Mouse (Mus musculus): ENCODE data around the gene Gpr25. TPM values are rescaled to one million over a fixed set of nuclear protein-coding genes. Genes with fewer than 3 reads are reported as not detected.
A peak's percentile ranks its signal among the peaks of the same experiment; 100 is the strongest.

The Gpr25 gene
- not detected in 2 replicates for polyA plus RNA-seq (2016; fragmentation: Nextera tagmentation; extraction: Ambion mirVana)

GRCm38 (mm10) chr1:136260635-136261238 lies at the start of gene Gpr25:
Gene Gpr25 (minus strand): TSS chr1:136260873.
- Histone ChIP-seq H3K36me3 (no peaks in the 10 kb centered on the region), H3K4me2 (replicated peaks) (peak within 1 kb of the TSS; percentile 91), H3K4me1 (peaks cover 16% of the 10 kb centered on the region), H3K9ac (replicated peaks) (peak within 1 kb of the TSS; percentile 59), H3K9me3 (no peaks in the 10 kb centered on the region), H3K27me3 (peaks cover 90% of the 10 kb centered on the region), H3K27ac (replicated peaks) (no peak within 1 kb of the TSS), H3K4me3 (peak within 1 kb of the TSS; percentile 55)
- WGBS, result 7% methylated on average over 27 of the region's 28 CpGs
- ATAC-seq (ENCODE audit: low FRiP score, low read depth), result peak; percentile 57

- Histone ChIP-seq H3K9me3 (no peaks in the 10 kb centered on the region), H3K4me1 (0 out of 2 replicates have a peak, but pooled peaks cover 2% of the 10 kb centered on the region), H3K27me3 (no peaks in the 10 kb centered on the region), H3K36me3 (no peaks in the 10 kb centered on the region), H3K27ac (replicated peaks) (no peak overlapping the region), H3K4me2 (replicated peaks) (no peak overlapping the region), H3K4me3 (no peak overlapping the region), H3K9ac (replicated peaks) (no peak overlapping the region)
- no peak for ATAC-seq (ENCODE audit: low FRiP score, low read depth)
- WGBS, result 93% methylated on average over 5 of the region's 5 CpGs
These were observed 48.5 kb upstream of the Gpr25 start for GRCm38 (mm10) chr1:136309193-136309592.

GRCm38 (mm10) chr1:136306424-136306823 lies 45.8 kb upstream of the Gpr25 start:
- no peaks in the 10 kb centered on the region for H3K9me3 ChIP-seq
- H3K36me3 ChIP-seq, result peaks cover 15% of the 10 kb centered on the region; the same call in 1 of the 2 replicates
- WGBS, result 92% methylated on average over 3 of the region's 3 CpGs
- H3K4me3 ChIP-seq, result no peak overlapping the region
- 0 out of 2 replicates have a peak, but pooled peaks cover 2% of the 10 kb centered on the region for H3K4me1 ChIP-seq
- no peak overlapping the region for H3K27ac ChIP-seq (replicated peaks)
- H3K27me3 ChIP-seq, result no peaks in the 10 kb centered on the region
- no peak overlapping the region for H3K4me2 ChIP-seq (replicated peaks)
- ATAC-seq (ENCODE audit: low FRiP score, low read depth), result no peak
- no peak overlapping the region for H3K9ac ChIP-seq (replicated peaks)

GRCm38 (mm10) chr1:136293961-136294360 lies 33.3 kb upstream of the Gpr25 start:
- no peak for ATAC-seq (ENCODE audit: low FRiP score, low read depth)
- H3K9ac ChIP-seq (replicated peaks), result no peak overlapping the region
- no peaks in the 10 kb centered on the region for H3K4me1 ChIP-seq
- H3K27ac ChIP-seq (replicated peaks), result no peak overlapping the region
- H3K36me3 ChIP-seq, result peaks cover 9% of the 10 kb centered on the region
- H3K9me3 ChIP-seq, result no peaks in the 10 kb centered on the region
- H3K27me3 ChIP-seq, result no peaks in the 10 kb centered on the region
- no peak overlapping the region for H3K4me3 ChIP-seq
- H3K4me2 ChIP-seq (replicated peaks), result no peak overlapping the region

- Histone ChIP-seq H3K9me3 (no peaks in the 10 kb centered on the region), H3K4me2 (replicated peaks) (no peak overlapping the region), H3K36me3 (peaks cover 7% of the 10 kb centered on the region; the same call in 1 of the 2 replicates), H3K27me3 (no peaks in the 10 kb centered on the region), H3K4me1 (no peaks in the 10 kb centered on the region), H3K9ac (replicated peaks) (no peak overlapping the region), H3K4me3 (no peak overlapping the region), H3K27ac (replicated peaks) (no peak overlapping the region)
- 83% methylated on average over 1 of the region's 1 CpGs for WGBS
- no peak for ATAC-seq (ENCODE audit: low FRiP score, low read depth)
These were observed 29.1 kb upstream of the Gpr25 start for GRCm38 (mm10) chr1:136289803-136290202.

GRCm38 (mm10) chr1:136277366-136277765 lies 16.7 kb upstream of the Gpr25 start:
- no peak for ATAC-seq (ENCODE audit: low FRiP score, low read depth)
- no peak overlapping the region for H3K4me3 ChIP-seq
- H3K27ac ChIP-seq (replicated peaks), result no peak overlapping the region
- no peaks in the 10 kb centered on the region for H3K27me3 ChIP-seq
- WGBS, result 95% methylated on average over 8 of the region's 8 CpGs
- H3K9ac ChIP-seq (replicated peaks), result no peak overlapping the region
- H3K4me2 ChIP-seq (replicated peaks), result no peak overlapping the region
- no peaks in the 10 kb centered on the region for H3K4me1 ChIP-seq
- H3K36me3 ChIP-seq, result peaks cover 92% of the 10 kb centered on the region
- no peaks in the 10 kb centered on the region for H3K9me3 ChIP-seq

GRCm38 (mm10) chr1:136268224-136268623 lies 7.6 kb upstream of the Gpr25 start:
- no peak overlapping the region for H3K4me3 ChIP-seq
- H3K27ac ChIP-seq (replicated peaks), result no peak overlapping the region
- no peaks in the 10 kb centered on the region; the same call in 1 of the 2 replicates for H3K4me1 ChIP-seq
- 0 out of 2 replicates have a peak, but pooled peaks have one; percentile 56 for ATAC-seq (ENCODE audit: low FRiP score, low read depth)
- no peak overlapping the region for H3K4me2 ChIP-seq (replicated peaks)
- H3K36me3 ChIP-seq, result peaks cover 40% of the 10 kb centered on the region
- H3K27me3 ChIP-seq, result peaks cover 40% of the 10 kb centered on the region
- H3K9ac ChIP-seq (replicated peaks), result no peak overlapping the region
- WGBS, result 45% methylated on average over 7 of the region's 7 CpGs
- no peaks in the 10 kb centered on the region for H3K9me3 ChIP-seq

GRCm38 (mm10) chr1:136266127-136266526 lies 5.5 kb upstream of the Gpr25 start:
- Histone ChIP-seq H3K4me1 (no peaks in the 10 kb centered on the region; the same call in 1 of the 2 replicates), H3K27me3 (peaks cover 58% of the 10 kb centered on the region), H3K27ac (replicated peaks) (no peak overlapping the region), H3K4me3 (no peak overlapping the region), H3K36me3 (peaks cover 19% of the 10 kb centered on the region), H3K4me2 (replicated peaks) (no peak overlapping the region), H3K9ac (replicated peaks) (no peak overlapping the region), H3K9me3 (no peaks in the 10 kb centered on the region)
- WGBS, result 77% methylated on average over 6 of the region's 6 CpGs
- no peak for ATAC-seq (ENCODE audit: low FRiP score, low read depth)

GRCm38 (mm10) chr1:136263355-136263754 lies 2.7 kb upstream of the Gpr25 start:
- Histone ChIP-seq H3K36me3 (0 out of 2 replicates have a peak, but pooled peaks cover 3% of the 10 kb centered on the region), H3K9me3 (no peaks in the 10 kb centered on the region), H3K4me2 (replicated peaks) (no peak overlapping the region), H3K4me3 (no peak overlapping the region), H3K27ac (replicated peaks) (no peak overlapping the region), H3K27me3 (peaks cover 81% of the 10 kb centered on the region), H3K4me1 (peaks cover 16% of the 10 kb centered on the region), H3K9ac (replicated peaks) (no peak overlapping the region)
- WGBS, result 82% methylated on average over 5 of the region's 5 CpGs
- ATAC-seq (ENCODE audit: low FRiP score, low read depth), result no peak

- Histone ChIP-seq H3K4me2 (replicated peaks) (peak overlapping the region; percentile 91), H3K9ac (replicated peaks) (peak overlapping the region; percentile 59), H3K27ac (replicated peaks) (no peak overlapping the region), H3K4me1 (peaks cover 18% of the 10 kb centered on the region), H3K36me3 (no peaks in the 10 kb centered on the region), H3K4me3 (peak overlapping the region; percentile 55), H3K9me3 (no peaks in the 10 kb centered on the region), H3K27me3 (peaks cover 91% of the 10 kb centered on the region)
- WGBS, result under 1% methylated on average over 94 of the region's 95 CpGs
- ATAC-seq (ENCODE audit: low FRiP score, low read depth), result peak; percentile 80
These were observed 609 bp downstream of the Gpr25 start for GRCm38 (mm10) chr1:136259893-136260634.

- peak overlapping the region; percentile 59; the same call in 1 of the 2 replicates for H3K9ac ChIP-seq (replicated peaks)
- ATAC-seq (ENCODE audit: low FRiP score, low read depth), result no peak
- H3K9me3 ChIP-seq, result no peaks in the 10 kb centered on the region
- H3K4me2 ChIP-seq (replicated peaks), result peak overlapping the region; percentile 91
- no peaks in the 10 kb centered on the region for H3K36me3 ChIP-seq
- 5% methylated on average over 16 of the region's 16 CpGs for WGBS
- H3K27me3 ChIP-seq, result peaks cover 93% of the 10 kb centered on the region
- no peak overlapping the region for H3K27ac ChIP-seq (replicated peaks)
- peak overlapping the region; percentile 55 for H3K4me3 ChIP-seq
- peaks cover 20% of the 10 kb centered on the region for H3K4me1 ChIP-seq
These were observed 1.2 kb downstream of the Gpr25 start for GRCm38 (mm10) chr1:136259543-136259892.

GRCm38 (mm10) chr1:136258495-136258894 lies 2.2 kb downstream of the Gpr25 start:
- Histone ChIP-seq H3K9ac (replicated peaks) (no peak overlapping the region), H3K4me3 (no peak overlapping the region), H3K4me1 (peaks cover 20% of the 10 kb centered on the region), H3K27ac (replicated peaks) (no peak overlapping the region), H3K9me3 (no peaks in the 10 kb centered on the region), H3K27me3 (peaks cover 89% of the 10 kb centered on the region), H3K36me3 (no peaks in the 10 kb centered on the region), H3K4me2 (replicated peaks) (no peak overlapping the region)
- no peak for ATAC-seq (ENCODE audit: low FRiP score, low read depth)
- WGBS, result 72% methylated on average over 9 of the region's 9 CpGs

Data from midbrain, embryonic 12.5 days (tissue).